Mouse (Mus musculus) granulocyte monocyte progenitor cell, adult 5-6 weeks (primary cell): ENCODE measurements at regions not wholly inside any gene's neighbourhood (a gene's known extent, or its start where the extent isn't known, plus 50 kb on each side); places are given as distances from the start of the nearest gene placed in this dataset.
A peak's percentile ranks its signal among the peaks of the same experiment; 100 is the strongest.

Source experiments
- ATAC-seq: replicated peaks from 2 replicates; pipeline ENCODE4 v1.8.0; 2016; ENCODE audit warnings: mild to moderate bottlenecking, moderate TSS enrichment, inconsistent platforms; ENCODE audit not compliant: poor library complexity, severe bottlenecking

- no peak for ATAC-seq
Observed at GRCm38 (mm10) chr2:75133298-75134080, 307.9 kb downstream of the Mtx2 start.

GRCm38 (mm10) chr2:75136618-75137017 lies 311.0 kb downstream of the Mtx2 start:
- no peak for ATAC-seq

- no peak; the same call in 1 of the 2 replicates for ATAC-seq
Observed at GRCm38 (mm10) chr2:75137133-75137982, 311.8 kb downstream of the Mtx2 start.

DNA sequence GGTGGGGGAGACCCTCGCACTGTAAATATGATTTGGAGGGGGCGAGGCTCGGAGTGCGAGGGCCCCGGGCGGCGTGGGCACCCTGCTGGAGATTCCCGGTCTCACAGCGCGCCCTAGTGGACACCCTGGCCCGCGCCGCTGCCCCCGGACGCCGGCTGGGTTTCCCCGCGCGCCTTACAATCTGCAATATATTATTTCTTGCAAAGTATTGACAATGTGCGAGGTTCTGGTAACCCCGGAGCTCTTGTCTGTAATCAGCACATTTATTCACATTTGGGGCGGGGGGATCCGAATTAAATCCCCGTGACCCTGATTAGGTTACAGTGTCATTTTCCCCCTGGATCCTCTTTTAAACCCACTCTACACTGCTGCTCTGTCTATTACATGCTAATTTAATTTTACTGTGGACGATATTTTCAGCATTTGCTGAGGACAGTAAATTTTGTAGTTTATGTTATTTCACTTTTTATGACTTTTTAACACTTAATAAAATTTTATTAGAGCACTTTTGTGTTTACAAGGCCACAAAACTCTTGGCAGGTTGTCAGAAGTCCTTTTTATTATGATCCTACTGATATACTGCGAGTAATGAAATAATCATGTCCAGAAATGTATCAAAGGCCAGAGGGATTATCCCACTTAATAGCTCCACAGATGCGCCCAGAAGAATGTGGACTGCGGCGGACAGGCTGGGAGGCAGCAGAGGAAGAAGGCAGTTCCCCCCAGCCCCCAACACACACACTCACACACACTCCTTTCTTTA lies 312.6 kb downstream of the Mtx2 start:
- ATAC-seq: peak; percentile 72

- ATAC-seq: no peak
Observed at GRCm38 (mm10) chr2:75138746-75139060, 313.1 kb downstream of the Mtx2 start.

- ATAC-seq: no peak
Observed at GRCm38 (mm10) chr2:75139544-75139943, 313.9 kb downstream of the Mtx2 start.

GRCm38 (mm10) chr2:75142675-75143074 lies 317.1 kb downstream of the Mtx2 start:
- ATAC-seq: no peak

GRCm38 (mm10) chr2:75144861-75145260 lies 319.3 kb downstream of the Mtx2 start:
- no peak for ATAC-seq

DNA sequence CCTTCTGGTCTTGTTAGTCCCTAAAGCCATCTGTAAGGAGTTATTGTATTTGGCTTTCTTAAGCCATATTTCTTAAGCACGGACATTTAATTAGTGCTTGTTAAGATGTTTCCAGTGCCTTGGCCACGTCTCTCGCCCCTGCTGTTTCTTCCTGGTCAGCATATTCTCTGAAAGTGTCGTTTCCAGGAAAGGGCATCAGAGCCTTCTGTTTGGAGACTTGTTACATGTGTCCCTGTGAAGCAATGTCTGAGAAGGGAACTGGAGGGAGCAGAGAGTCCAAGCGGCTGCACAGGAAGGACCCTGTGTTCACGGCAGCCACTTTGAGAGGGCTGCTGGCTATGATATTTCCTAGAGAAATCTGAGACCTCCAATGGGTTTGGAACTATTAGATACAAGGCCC lies 320.7 kb downstream of the Mtx2 start:
- no peak for ATAC-seq

GRCm38 (mm10) chr2:75147399-75147798 lies 321.8 kb downstream of the Mtx2 start:
- no peak for ATAC-seq

GRCm38 (mm10) chr2:75147967-75148366 lies 322.4 kb downstream of the Mtx2 start:
- no peak for ATAC-seq

GRCm38 (mm10) chr2:75149036-75149435 lies 323.4 kb downstream of the Mtx2 start:
- ATAC-seq: no peak

DNA sequence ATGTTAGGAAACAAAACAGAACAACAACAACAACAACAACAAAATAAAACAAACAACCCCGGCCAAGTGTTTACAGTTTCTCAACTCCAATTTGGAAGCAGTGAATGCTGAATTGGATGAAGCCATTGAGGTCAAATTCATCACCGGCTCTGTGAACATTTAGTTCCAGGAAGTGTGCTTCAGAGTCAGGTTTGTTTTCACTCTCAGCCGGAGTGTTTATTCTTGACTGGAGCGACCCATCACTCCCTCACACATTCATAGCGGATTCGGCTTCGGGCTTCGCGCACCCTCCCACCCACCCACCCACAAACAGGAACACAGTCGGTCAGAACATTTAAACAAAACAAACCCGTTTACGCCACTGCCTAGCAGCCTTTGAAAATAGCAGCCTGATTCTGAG lies 324.0 kb downstream of the Mtx2 start:
- ATAC-seq: no peak

DNA sequence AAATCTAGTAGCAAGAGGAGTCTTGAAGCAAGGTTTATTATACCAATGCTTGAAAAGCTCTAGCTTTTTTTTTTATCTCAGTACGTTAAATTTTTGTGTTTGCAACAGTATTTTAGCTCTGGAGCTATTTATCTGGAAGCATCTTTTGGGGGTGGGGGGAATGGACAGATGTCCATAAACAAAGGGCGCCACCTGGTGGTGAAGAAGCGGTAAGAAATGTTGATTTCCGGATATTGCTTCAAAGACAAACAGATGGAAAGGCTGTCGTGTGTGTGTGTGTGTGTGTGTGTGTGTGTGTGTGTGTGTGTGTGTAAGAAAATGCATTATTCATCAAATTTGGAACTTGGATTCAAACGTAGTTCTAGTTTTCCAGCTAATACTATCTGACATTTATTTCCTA lies 325.4 kb downstream of the Mtx2 start:
- peak; percentile 61 for ATAC-seq

DNA sequence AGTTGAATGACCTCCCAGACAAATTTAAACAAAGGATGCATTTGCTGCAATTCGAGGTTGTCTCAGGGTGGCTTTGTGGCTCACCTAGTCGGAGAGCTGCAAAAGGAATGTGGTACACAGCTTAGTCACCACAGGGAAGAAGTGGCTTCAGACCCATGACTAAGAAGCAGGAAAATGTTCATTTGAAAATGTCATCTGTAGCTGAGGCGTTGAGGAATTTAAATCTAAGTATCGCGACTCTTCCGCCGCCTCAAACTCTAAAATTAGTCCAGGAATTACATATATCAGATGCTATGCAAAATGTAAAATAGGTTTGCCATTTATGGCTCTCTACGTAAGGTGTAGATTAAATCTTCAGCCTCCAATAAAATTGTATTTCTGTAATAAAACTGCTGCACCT lies 325.9 kb downstream of the Mtx2 start:
- ATAC-seq: no peak

GRCm38 (mm10) chr2:75152477-75152990 lies 326.9 kb downstream of the Mtx2 start:
- ATAC-seq: peak; percentile 52

DNA sequence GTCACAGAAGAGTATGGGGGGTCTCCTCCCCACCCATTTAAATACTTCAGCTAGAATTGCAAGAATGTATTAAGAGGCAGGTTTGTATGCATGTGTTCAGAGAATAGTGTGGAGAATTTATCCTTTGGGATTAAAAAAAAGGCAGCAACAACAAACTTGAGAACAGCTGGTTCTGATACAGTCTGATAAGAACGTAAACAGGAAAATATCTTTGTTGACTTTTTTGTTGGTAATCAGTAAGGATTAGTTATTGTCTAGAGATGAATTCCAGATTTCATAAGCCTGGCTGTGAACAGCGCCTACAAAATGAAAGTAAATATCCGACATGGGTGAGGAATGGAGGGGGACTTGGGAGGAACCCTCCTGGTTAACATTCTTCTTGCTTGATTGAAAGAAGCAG lies 328.8 kb downstream of the Mtx2 start:
- no peak for ATAC-seq

GRCm38 (mm10) chr2:75158581-75158980 lies 333.0 kb downstream of the Mtx2 start:
- ATAC-seq: no peak

- no peak for ATAC-seq
Observed at GRCm38 (mm10) chr2:75161075-75161474, 335.5 kb downstream of the Mtx2 start.

DNA sequence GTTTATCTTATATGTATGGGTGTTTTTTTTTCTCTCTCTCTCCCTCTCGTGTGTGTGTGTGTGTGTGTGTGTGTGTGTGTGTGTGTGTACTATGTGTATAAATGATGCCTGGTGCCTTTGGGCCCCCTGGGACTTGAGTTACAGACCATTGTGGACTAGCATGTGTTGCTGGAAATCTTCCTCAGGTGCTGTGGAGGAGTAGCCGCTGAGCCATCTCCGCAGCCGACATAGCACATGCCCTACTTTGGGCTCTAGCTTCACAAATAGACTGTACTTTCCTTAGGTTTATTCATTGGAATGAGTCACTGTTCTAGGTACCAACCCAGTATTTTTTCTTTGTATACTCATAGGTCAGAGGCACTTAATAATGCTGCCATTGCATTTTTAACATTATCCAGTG lies 339.4 kb downstream of the Mtx2 start:
- ATAC-seq: no peak

DNA sequence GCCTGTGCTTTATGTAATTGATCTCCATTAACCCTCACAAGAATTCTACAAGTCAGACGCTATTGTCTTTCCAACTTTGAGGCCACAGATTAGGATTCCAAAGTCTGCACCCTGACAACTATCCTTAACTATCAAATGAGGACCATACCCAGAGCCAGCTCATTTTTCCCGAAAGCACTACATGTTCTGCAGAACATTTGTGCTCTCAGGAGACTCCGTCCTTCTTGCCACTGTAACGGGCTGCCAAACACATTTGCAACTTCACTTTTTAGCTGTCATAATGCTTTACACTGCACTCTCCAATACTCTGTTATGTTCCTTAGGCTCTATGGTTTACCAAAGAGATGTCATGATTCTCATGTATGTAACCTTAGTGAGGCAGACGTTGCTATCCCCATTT lies 350.7 kb downstream of the Mtx2 start:
- ATAC-seq: no peak
